Mouse (Mus musculus) inflammation-experienced regulatory T-cells, adult 16 weeks (primary cell): ENCODE data around the gene A430033K04Rik. TPM values are rescaled to one million over a fixed set of nuclear protein-coding genes. Genes with fewer than 3 reads are reported as not detected.

Experiments used
- polyA plus RNA-seq: library from polyadenylated mRNA; unstranded; fragments of 100-300 nt; shearing (Covaris generic); gene quantifications from one replicate; pipeline ENCODE4 v1.2.1, GENCODE M21; 2017

A430033K04Rik gene
- 9.9 TPM for polyA plus RNA-seq

DNA sequence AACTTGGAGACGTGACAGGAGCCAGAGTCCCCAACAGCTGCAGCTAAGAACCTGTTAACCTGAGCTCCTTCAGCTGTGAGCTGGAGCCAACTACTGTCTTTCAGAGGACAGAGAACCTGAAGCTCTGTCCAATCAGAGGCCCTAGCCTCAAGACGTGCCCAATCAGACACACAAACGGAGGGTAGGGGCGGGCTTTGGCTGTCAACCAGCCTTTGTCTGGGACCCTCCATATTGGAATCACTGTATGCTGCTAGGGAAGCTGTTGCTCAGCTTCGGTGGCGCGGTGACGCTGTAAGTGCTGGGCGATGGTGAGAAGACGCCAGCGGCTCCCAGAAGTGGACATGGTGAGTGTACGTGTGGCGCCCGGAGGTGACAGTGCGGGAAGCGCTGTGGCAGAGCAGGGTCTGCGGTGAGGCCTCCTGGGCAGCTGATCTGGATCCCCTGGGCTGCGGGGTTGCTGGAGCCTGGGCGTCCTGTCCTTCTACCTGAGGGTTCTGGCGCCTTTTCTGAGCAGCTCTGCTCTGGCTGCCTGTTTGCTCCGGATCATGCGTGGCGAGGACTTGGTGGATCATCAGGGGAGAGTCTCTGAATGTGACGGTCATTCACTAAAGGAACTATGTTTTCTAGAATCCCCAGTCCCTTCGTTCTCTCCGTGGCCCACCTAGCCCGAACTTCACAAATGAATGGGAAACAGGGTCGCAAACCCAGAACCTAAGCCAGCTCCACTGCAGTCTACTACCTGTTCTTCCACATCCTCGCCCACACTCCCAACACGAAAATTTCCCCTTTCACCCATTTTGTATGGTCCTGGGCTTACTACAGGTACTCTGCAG is at the start of gene A430033K04Rik:
TSS of gene A430033K04Rik (plus strand) at position 215 of the 833 bp plus-strand sequence.

DNA sequence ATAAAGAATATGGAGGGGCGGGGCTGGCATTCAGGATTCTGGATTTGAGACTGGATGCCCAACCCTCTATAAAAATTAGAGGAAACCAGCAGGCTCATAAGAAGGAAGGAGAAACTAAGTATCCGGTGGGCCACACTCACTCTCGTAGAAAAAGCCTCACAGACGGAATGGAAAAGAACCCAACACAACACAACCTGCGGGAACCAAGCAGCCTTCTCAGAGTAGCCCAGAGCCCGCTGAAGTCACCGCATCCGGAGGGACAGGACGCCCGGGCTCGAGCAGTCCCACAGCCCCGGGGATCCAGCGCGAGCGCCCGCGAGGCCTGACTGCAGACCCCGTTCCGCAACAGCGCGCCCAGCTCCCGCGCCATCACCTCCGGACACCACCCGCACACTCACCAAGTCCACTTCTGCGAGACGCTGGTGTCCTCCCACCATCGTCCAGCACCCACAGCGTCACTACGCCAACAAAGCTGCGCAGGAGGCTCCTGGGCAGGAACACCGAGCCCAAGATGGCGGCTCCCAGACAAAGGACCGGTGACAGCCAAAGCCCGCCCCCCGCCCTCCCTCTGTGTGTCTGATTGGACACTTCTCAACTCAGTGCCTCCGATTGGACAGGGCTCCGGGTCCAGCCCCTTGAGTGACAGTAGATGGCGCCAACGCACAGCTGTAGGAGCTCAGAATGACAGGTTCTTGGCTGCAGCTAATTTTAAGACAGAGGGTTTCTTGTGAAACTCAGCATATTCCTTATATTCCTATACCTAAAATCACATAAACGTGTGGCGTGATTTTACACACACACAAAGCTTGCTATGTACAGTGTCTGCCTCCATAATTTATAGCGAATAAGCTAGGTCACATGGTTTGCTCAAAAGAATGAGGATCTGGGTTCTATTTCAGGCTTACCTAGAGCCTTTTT is 3.2 kb upstream of the A430033K04Rik start, which contains the start of gene Zfp68:
TSS of gene Zfp68 (minus strand) at position 551 of the 918 bp plus-strand sequence.

Other genes with a start within 250 kb of the A430033K04Rik start
- gene Zfp157, start 181.4 kb upstream of the A430033K04Rik start, polyA plus RNA-seq = 29.9 TPM
- not detected for gene 1700123K08Rik, start 58.1 kb upstream of the A430033K04Rik start, polyA plus RNA-seq
- 76.7 TPM for gene Zfp68, start 3.1 kb upstream of the A430033K04Rik start, polyA plus RNA-seq
- not detected for gene Fam20c, start 131.7 kb downstream of the A430033K04Rik start, polyA plus RNA-seq
- gene Gm5294, start 197.2 kb downstream of the A430033K04Rik start, polyA plus RNA-seq = not detected